Mouse (Mus musculus): ENCODE data around the gene Stard3. TPM values are rescaled to one million over a fixed set of nuclear protein-coding genes. Genes with fewer than 3 reads are reported as not detected.
A peak's percentile ranks its signal among the peaks of the same experiment; 100 is the strongest.
"Not testable (repeated sequence)": the region's sequence is repeated elsewhere in the genome, so short reads cannot be mapped to it uniquely, and the experiment has no call there.

The Stard3 gene
- total RNA-seq, 2 experiments from 2014 or later = 23.9 to 24.5 TPM

DNA sequence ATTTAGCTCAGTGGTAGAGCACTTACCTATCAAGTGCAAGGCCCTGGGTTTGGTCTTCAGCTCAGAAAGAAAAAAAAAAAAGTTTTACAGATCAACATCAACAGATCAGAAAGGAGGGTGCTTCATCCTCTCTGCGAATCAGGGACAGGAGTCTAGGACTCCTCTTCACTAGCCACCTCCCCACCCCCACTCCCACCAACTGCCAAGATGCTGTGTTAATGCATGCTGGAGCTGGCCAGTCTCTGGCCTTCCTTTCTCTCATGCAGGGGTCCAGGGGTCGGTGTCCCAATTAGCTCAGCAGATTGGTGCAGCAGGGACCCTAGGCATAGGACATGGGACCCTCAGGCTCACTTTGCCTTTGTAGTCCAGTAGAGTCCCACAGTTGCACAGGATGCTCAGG lies 12.4 kb downstream of the Stard3 start:
- DNase-seq = no peak
- intact Hi-C loops (cut with DNase I) = loop anchor here (2.0 kb wide), 1 partner anchor 18 kb away; no protein-coding TSS in a partner anchor

DNA sequence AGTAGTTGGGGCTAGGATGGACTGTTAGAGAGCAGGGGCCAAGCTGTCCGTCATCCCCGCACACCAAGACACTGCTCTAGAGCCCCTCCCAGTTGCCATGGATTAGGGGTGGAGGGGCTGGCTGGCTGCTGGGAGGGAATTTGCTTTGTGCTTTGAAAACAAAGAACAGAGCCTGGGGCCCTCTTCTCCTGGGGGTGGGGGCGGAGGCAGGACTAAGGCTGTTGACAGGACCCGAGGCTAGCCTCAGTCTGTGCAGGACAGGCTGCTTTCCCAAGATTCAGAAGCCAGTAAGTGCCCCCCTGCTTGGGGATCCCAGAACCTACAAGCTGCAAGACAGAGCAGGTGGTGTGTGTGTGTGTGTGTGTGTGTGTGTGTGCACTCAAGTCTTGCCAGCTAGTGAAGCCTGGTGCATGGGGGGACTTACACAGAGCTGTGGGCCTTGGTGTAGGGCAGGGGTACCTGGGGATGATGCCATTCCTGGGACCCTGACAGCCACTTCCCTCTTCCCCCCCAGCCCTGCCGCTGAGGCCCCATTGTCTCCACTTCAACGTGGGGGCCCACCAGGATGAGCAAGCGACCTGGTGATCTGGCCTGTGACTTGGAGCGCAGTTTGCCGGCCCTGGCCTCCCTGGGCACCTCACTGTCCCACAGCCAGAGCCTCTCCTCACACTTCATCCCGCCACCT lies 13.5 kb downstream of the Stard3 start:
- no peak for DNase-seq
- intact Hi-C loops (cut with DNase I) = loop anchor here (2.0 kb wide), 1 partner anchor 17 kb away; no protein-coding TSS in a partner anchor

DNA sequence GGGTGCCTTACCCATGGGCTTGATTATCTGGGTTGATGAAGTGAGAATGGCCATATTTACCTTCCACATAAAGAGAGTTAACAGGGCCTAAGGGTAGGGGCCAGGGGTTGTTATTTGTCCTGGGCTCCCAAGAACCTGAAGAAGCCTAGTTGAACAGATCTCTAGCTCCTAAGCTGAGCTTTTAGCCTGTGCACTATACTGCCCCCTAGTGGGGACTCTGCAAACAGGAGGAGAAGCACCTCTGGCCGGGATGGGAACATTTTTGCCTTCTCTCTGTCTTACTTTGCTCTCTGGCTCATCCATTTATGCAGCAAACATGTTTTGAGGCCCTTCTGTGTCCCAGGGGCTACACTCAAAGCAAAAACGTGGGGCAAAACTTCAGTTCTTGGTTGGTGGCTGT lies 14.2 kb downstream of the Stard3 start:
- intact Hi-C loops (cut with DNase I) = no loop called here
- peak; percentile 68 to 82 for DNase-seq

DNA sequence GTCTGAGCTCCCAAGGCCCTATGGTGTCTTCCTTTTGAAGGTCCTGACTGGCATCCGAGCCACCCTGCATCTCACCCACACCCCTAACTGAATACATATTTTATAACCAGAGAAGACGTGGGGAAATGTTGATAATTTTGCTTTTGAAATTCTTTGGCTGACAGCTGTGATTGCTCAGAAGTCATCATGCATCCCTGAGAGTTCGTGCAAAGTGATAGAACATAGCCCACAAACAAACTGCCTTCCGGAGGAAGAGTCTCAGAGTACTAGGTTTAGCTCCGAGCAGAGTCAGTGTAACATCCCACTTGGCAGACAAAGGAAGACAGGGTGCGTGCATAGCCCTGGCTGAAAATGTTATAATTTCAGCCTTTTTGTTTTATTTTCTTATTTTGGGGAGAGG lies 15.1 kb downstream of the Stard3 start:
- intact Hi-C loops (cut with DNase I) = no loop called here
- DNase-seq = no peak

- intact Hi-C loops (cut with DNase I) = no loop called here
- DNase-seq = peak; percentile 74 to 80
Observed at GRCm38 (mm10) chr11:98374266-98374665, 16.1 kb downstream of the Stard3 start.

- intact Hi-C loops (cut with DNase I) = no loop called here
- no peak for DNase-seq
Observed at GRCm38 (mm10) chr11:98376756-98377155, 18.6 kb downstream of the Stard3 start.

DNA sequence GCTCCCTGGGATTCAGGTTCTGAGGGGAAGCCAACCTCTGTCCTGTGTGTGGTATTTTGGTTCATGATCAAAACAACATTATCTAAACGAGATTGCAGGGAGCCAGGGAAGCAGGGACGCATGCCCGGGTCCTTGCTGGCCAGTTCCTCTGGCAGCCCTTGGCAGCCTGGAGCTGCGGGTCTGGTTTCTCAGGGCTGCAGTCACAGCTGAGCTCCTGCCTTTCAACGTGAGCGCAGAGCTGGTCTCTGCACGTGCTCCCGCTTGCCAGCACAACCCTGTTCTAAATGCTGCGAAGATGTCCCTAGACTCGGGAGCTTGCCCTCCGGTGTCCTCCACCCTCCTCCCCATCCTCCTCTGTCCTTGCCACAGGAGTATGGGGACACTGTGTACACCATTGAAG lies 19.6 kb downstream of the Stard3 start:
- intact Hi-C loops (cut with DNase I) = no loop called here
- DNase-seq = peak; percentile 71 to 84

DNA sequence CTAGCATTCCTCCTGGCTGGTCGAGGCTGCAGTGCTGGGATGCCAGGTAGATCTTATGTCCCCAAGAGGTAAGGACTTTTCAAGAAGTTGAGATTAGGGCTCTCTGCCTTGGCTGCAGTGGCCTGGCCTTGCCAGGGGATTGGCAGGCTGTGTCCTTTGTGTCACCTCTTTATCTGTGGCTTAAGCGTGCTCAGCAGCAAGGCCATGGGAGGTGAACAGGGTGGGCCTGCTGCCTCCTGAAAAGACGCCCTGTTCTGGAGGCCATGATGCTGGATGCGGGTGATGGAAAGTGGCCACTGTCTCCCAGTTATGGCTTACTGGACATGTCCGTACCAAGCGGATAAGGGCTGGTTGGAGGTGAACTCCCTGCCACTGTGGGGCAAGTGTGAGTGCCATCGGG lies 21.2 kb downstream of the Stard3 start:
- intact Hi-C loops (cut with DNase I) = no loop called here
- DNase-seq = peak in 1 of 2 experiments; percentile 69

DNA sequence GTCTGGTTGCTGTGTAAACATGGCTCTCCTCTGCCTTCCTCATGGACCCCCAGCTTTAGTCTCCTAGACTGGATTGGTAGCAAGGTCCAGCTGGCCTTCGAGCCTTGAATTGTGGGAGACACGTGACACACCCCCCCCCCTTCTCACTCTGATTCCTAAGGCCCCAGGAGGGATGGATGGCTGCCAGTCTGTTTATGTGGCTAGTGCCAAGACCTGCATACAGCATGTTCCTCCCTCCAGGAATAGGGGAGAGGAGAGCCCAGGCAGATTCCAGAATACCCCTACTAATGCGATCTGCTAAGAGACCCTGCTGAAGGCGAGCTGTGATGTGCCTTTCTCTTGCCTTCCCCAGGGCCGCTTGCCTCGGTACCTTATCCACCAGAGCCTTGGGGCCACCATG lies 21.9 kb downstream of the Stard3 start:
- peak; percentile 75 to 77 for DNase-seq
- intact Hi-C loops (cut with DNase I) = no loop called here

DNA sequence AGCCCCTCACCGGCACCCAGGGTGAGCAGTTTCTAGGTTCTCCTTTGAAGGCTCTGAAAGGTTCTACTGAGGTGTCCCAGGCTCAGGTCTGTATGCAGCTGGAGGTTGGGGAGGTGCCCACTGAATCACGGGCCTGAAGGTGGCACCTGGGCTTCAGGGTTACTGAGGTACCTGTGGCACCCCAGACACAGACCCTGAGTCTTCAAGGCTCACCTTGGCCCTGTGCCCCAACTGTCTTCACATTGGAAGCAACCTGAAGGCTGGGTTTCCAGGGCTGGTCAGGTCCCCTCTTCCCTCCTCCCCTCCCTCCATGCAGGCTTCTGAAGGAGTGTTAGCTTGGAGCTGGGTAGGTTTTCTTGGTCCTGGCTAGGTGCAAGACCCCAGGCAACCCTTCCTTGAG lies 23.5 kb downstream of the Stard3 start:
- intact Hi-C loops (cut with DNase I) = no loop called here
- DNase-seq = no peak

DNA sequence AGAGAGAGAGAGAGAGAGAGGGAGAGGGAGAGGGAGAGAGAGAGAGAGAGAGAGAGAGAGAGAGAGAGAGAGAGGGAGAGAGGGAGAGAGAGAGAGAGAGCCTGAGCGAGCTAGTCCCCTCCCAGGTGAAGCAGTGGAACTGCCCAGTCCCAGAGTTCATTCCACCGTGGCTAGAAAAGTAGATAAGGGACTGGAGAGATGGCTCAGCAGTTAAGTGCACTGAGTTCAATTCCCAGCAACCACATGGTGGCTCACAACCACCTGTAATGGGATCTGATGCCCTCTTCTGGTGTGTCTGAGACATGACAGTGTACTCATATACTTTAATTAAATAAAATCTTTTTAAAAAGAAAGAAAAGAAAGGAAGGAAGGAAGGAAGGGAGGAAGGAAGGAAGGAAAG lies 24.2 kb downstream of the Stard3 start:
- intact Hi-C loops (cut with DNase I); DNase-seq: not testable (repeated sequence)

DNA sequence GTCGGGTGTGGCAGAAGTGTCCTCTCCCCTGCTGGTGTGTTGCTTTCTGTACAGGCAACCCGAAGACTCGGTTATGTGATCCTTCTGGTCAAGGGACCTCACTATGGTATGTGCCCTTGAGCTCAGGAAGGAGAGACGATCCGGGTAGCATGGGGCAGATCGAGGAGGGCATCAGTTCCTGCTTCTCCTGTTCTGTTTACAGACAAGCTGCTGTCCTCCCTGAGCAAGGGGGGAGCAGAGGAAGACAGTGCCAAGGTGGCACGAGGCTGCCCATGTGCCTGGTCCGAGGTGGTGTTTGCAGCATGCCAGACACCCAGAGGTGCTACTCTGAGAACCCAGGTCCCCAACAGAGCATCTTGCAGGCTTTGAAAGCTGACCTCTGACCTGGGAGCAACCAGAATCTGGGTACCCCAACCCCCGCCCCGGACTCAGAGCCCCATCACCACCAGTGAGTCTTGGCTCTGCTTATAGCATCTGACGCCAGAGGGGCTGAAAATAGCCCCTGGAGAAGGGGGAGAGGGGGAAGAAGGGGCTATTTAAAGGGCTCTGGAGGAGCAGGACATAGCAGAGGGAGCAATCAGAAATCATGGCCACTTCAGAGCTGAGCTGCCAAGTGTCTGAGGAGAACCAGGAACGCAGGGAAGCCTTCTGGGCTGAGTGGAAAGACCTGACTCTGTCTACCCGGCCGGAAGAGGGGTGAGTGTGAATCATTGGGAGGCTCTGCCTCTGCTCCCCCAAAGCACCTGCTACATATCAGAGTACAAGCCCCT lies 25.3 kb downstream of the Stard3 start, which contains the start of gene Tcap:
Gene Tcap (plus strand): TSS at position 551 of the 770 bp plus-strand sequence.
- intact Hi-C loops (cut with DNase I) = no loop called here
- peak; percentile 75 to 82 for DNase-seq

DNA sequence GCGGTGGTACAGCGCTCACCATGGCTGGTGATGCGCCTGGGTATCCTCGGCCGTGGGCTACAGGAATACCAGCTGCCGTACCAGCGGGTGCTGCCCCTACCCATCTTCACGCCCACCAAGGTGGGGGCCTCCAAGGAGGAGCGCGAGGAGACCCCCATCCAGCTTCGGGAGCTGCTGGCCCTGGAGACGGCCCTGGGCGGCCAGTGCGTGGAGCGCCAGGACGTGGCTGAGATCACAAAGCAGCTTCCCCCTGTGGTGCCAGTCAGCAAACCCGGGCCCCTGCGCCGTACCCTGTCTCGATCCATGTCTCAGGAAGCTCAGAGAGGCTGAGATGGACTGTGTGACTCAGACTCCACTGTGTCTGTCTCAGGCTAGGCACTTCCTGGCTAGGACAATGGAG lies 26.0 kb downstream of the Stard3 start:
- intact Hi-C loops (cut with DNase I) = no loop called here
- no peak for DNase-seq

DNA sequence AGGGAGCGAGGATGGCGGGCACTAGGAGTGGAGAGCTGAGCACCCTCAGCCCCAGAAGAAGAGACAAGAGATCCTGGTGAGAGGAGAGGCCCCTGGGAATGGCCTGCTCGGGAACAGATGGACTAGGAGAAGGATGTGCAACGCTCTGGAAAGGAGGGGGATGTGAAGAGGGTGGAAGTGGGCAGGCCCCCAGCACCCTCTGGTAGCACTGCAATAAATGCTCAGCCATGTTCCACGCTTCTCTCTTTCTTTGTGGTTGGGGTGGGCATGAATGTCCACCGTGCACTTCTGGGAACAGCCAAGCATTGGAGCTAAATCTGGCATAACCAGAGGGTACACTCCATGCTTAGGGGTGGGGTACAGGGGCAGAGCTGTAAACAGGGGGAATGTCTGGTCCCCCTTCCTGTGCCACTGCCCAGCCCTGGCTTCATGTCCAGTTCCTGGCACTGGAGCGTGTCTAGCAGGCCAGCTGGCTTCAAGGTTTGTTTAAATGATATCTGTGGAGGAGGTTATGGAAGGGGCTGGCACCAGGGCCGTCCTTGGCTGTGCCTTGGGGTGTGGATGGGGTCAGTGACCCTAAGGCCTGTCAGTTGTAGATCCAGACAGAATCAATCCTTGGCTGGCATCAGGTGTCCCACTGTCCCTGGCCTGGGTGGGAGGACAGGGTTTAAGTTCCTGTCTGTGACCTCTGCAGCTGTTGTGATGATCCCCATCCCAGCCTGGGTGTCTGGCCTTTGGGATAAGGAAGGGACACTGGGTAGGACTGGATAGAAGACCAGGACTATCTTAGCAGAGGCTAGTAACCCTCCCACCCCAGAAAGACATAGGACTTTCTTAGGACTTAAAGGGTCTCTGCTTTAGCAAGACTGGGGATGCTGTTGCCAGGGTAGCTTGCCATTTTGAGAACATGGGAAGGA lies 26.8 kb downstream of the Stard3 start:
- intact Hi-C loops (cut with DNase I) = no loop called here
- peak; percentile 64 to 74 for DNase-seq

GRCm38 (mm10) chr11:98385638-98386585 lies 27.7 kb downstream of the Stard3 start, which contains the start of gene Pnmt:
TSS of gene Pnmt (plus strand) at chr11:98386450.
- intact Hi-C loops (cut with DNase I) = no loop called here
- no peak for DNase-seq

DNA sequence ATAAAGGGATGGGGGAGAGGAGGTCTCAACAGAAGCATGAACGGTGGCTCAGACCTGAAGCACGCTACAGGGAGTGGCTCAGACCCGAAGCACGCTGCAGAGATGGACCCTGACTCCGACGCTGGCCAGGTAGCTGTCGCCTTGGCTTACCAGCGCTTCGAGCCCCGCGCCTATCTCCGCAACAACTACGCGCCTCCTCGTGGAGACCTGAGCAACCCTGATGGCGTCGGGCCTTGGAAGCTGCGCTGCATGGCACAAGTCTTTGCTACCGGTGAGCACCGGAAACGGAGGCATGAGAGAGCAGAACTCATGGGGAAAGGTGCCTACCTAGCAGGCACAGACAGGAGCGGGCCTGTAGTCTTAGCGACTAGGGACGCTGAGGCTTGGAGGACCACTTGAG lies 28.4 kb downstream of the Stard3 start:
- intact Hi-C loops (cut with DNase I) = no loop called here
- DNase-seq = no peak

- intact Hi-C loops (cut with DNase I) = no loop called here
- DNase-seq = no peak
Observed at GRCm38 (mm10) chr11:98387056-98387577, 28.9 kb downstream of the Stard3 start.

- intact Hi-C loops (cut with DNase I) = loop anchor here (2.0 kb wide), 1 partner anchor 17 kb away; no protein-coding TSS in a partner anchor
- no peak for DNase-seq
Observed at GRCm38 (mm10) chr11:98388282-98388681, 30.1 kb downstream of the Stard3 start.

DNA sequence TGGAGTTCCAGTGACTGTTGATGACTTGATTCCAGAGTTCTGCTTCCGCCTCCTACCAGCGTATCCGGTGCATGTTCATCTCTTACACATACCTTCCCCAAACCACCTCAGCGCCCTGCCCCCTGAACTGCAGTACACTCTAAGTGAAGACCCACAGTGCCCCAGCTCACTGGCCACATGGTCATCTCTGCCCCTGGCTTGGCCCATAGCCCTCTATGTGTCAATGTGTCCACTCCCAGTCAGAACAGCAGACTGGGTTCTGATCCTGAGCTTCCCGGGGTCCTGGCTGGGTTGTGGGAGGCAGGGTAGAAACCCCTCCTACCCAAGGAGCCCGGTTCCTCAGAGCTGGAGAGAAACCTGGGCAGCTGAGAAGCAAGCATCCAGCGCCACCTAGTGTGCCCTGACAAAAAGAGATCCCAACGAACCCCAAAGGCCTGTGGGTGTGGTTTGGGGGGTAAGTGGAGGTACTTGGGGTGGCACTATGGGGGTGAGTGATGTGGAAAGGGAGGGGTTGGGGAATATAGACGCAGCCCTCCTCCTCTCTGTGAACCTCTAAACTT lies 31.1 kb downstream of the Stard3 start:
- DNase-seq = peak; percentile 70 to 73
- intact Hi-C loops (cut with DNase I) = loop anchor here (1.0 to 2.0 kb wide), 2 partner anchors 18 to 47 kb away; no protein-coding TSS in a partner anchor
